ENCODE assay signal across 8 mouse cellular contexts in genomic region chr1:131245926-131246325, GRCm38 (mm10). TPM values are rescaled to one million over a fixed set of nuclear protein-coding genes. Genes with fewer than 3 reads are reported as not detected.
A peak's percentile ranks its signal among the peaks of the same experiment; 100 is the strongest.
DNase-seq lines count a peak whose midpoint lies in the region; ATAC-seq and TF ChIP-seq lines count a peak whose summit lies in the region.

No protein-coding gene starts in this region.

- peaks cover 10% of the 10 kb centered on the region; the same call in 1 of the 2 replicates for H3K27me3 ChIP-seq in ES-Bruce4 (ENCODE audit: control insufficient read depth, insufficient read depth, low read length, poor library complexity, severe bottlenecking)
- no peaks in the 10 kb centered on the region for H3K27me3 ChIP-seq in kidney, adult 2 months (replicated peaks; ENCODE audit: control insufficient read depth, insufficient read depth, low read length)
- H3K27me3 ChIP-seq in liver, embryonic 13.5 days: peaks cover 80% of the 10 kb centered on the region

- no peak for TF ChIP-seq EP300 in ES-Bruce4 (IDR thresholded peaks at IDR 0.05; ENCODE audit: insufficient read depth, low read depth, low read length)

- peak; percentile 70 for DNase-seq in 3T3-L1 (ENCODE audit: low read depth, low spot score)
- DNase-seq in cerebellum, adult 9-11 months: peak; percentile 73
- peak; percentile 48 for DNase-seq in gastrocnemius, postnatal 14 days
- DNase-seq in kidney, adult 2 months: peak; percentile 67
- DNase-seq in liver, embryonic 13.5 days: no peak
- DNase-seq in yolk sac, embryonic 10.5 days (ENCODE audit: low spot score): peak; percentile 25

- peak; percentile 60 for TF ChIP-seq CTCF in ES-Bruce4 (IDR thresholded peaks at IDR 0.05; ENCODE audit: low read depth, low read length)
- peak; percentile 60 for TF ChIP-seq CTCF in kidney, adult 2 months (conservative IDR thresholded peaks at IDR 0.05; ENCODE audit: insufficient read depth, insufficient read length, low read depth, low read length)

- 0 out of 2 replicates have a peak, but pooled peaks have one; percentile 35 for ATAC-seq in liver, embryonic 13.5 days (ENCODE audit: low read depth)
- ATAC-seq in monocyte, adult 5-6 weeks (replicated peaks; ENCODE audit: insufficient number of reproducible peaks, low FRiP score, low TSS enrichment, poor library complexity, severe bottlenecking): peak; percentile 34; the same call in 1 of the 2 replicates

- no peak for TF ChIP-seq POLR2A in ES-Bruce4 (IDR thresholded peaks at IDR 0.05; ENCODE audit: insufficient read depth, low read length)
- no peak for TF ChIP-seq POLR2A in kidney, adult 2 months (IDR thresholded peaks at IDR 0.05; ENCODE audit: low read depth, low read length)

- peak overlapping the region; percentile 52 for H3K4me3 ChIP-seq in ES-Bruce4 (ENCODE audit: low read depth, low read length)
- peak overlapping the region; percentile 79 for H3K4me3 ChIP-seq in kidney, adult 2 months (ENCODE audit: insufficient read depth, low read depth, low read length)
- H3K4me3 ChIP-seq in liver, embryonic 13.5 days (replicated peaks): peak overlapping the region; percentile 56

- no peaks in the 10 kb centered on the region for H3K4me1 ChIP-seq in ES-Bruce4 (ENCODE audit: control insufficient read depth, insufficient read depth, low read length)
- peaks cover 11% of the 10 kb centered on the region; the same call in 1 of the 2 replicates for H3K4me1 ChIP-seq in kidney, adult 2 months (ENCODE audit: control insufficient read depth, insufficient read depth, low read length)
- peaks cover 37% of the 10 kb centered on the region for H3K4me1 ChIP-seq in liver, embryonic 13.5 days (replicated peaks)

- H3K4me2 ChIP-seq in liver, embryonic 13.5 days: peak overlapping the region; percentile 69

- intact Hi-C loops in gastrocnemius, postnatal 14 days (cut with DNase I; ENCODE audit: low total_unique reads): loop anchor here (5.0 kb wide), 1 partner anchor 64 kb away; no protein-coding TSS in a partner anchor

- H3K36me3 ChIP-seq in ES-Bruce4 (ENCODE audit: control insufficient read depth, insufficient read depth, low read length, poor library complexity, severe bottlenecking): no peaks in the 10 kb centered on the region
- H3K36me3 ChIP-seq in kidney, adult 2 months (ENCODE audit: control insufficient read depth, insufficient read depth, low read length): no peaks in the 10 kb centered on the region
- H3K36me3 ChIP-seq in liver, embryonic 13.5 days: no peaks in the 10 kb centered on the region

- no peak overlapping the region for H3K27ac ChIP-seq in ES-Bruce4 (ENCODE audit: insufficient read depth, low read length)
- no peak overlapping the region for H3K27ac ChIP-seq in kidney, adult 2 months (ENCODE audit: insufficient read depth, low read depth, low read length)
- H3K27ac ChIP-seq in liver, embryonic 13.5 days: no peak overlapping the region

- no peak overlapping the region; the same call in 1 of the 2 replicates for H3K9ac ChIP-seq in ES-Bruce4 (ENCODE audit: low read depth, poor library complexity, severe bottlenecking)
- H3K9ac ChIP-seq in liver, embryonic 13.5 days: no peak overlapping the region

- WGBS in kidney, adult 2 months: 8% methylated on average over 9 of the region's 9 CpGs
- WGBS in liver, embryonic 13.5 days (ENCODE audit: insufficient replicate concordance): 2% methylated on average over 9 of the region's 9 CpGs

- H3K9me3 ChIP-seq in ES-Bruce4 (replicated peaks; ENCODE audit: control insufficient read depth, insufficient read depth, low read length, poor library complexity, severe bottlenecking): no peaks in the 10 kb centered on the region
- H3K9me3 ChIP-seq in liver, embryonic 13.5 days (replicated peaks): no peaks in the 10 kb centered on the region

RNA-seq across cellular contexts. Expression of gene Rassf5, which starts 0.9 kb away (rescaled TPM):
- polyA plus RNA-seq in ES-Bruce4 (2011; ENCODE audit: insufficient read depth, insufficient read length, low read depth, missing spikeins): 0.45 and 1.1 TPM in 2 replicates
- total RNA-seq in gastrocnemius, postnatal 14 days (2021): 1 to 10 TPM; 1.8 TPM
- polyA plus RNA-seq in kidney, adult 2 months (2012; rRNA removed): 3.8 and 5.7 TPM in 2 replicates
- 3.9 and 4.7 TPM in 2 replicates for polyA plus RNA-seq in liver, embryonic 13.5 days (2015; fragmentation: Nextera tagmentation; extraction: Ambion mirVana)
- 231 to 259 TPM (median 238 TPM) in 3 replicates for total RNA-seq in monocyte, adult 5-6 weeks (2017)

RNA-seq across cellular contexts. Expression of gene Ikbke, which starts 33.5 kb away (rescaled TPM):
- polyA plus RNA-seq in ES-Bruce4 (2011; ENCODE audit: insufficient read depth, insufficient read length, low read depth, missing spikeins): 4.0 and 5.2 TPM in 2 replicates
- 1 to 10 TPM; 1.8 to 2.1 TPM for total RNA-seq in gastrocnemius, postnatal 14 days (2021)
- polyA plus RNA-seq in kidney, adult 2 months (2012; rRNA removed): 7.6 and 10.5 TPM in 2 replicates
- polyA plus RNA-seq in liver, embryonic 13.5 days (2015; fragmentation: Nextera tagmentation; extraction: Ambion mirVana): 4.9 and 5.5 TPM in 2 replicates
- total RNA-seq in monocyte, adult 5-6 weeks (2017): 8.7 to 31.8 TPM (median 21.0 TPM) in 3 replicates
